Mouse (Mus musculus) liver, embryonic 13.5 days (tissue): ENCODE results near the gene Olfr703. TPM values are rescaled to one million over a fixed set of nuclear protein-coding genes. Genes with fewer than 3 reads are reported as not detected.

Experiments used
- ATAC-seq: fragments of 200-750 bp; cut with Nextera tagmentation; 2 replicates; pipeline ENCODE4 v1.8.0; 2017; ENCODE audit warnings: low read depth, mild to moderate bottlenecking, moderate number of reproducible peaks, moderate library complexity
- DNase-seq: peaks from one replicate; pipeline ENCODE4 v3.0.0; 2022
- H3K27ac ChIP-seq: fragments of 300-500 bp; sonication (generic); 2 replicates; pipeline ENCODE4 v1.5.1; 2015; ENCODE audit warnings: moderate library complexity, mild to moderate bottlenecking, inconsistent platforms
- H3K27me3 ChIP-seq: fragments of 300-500 bp; sonication (generic); 2 replicates; pipeline ENCODE4 v1.6.1; 2015; ENCODE audit warnings: mild to moderate bottlenecking, inconsistent platforms
- H3K36me3 ChIP-seq: fragments of 300-500 bp; sonication (generic); 2 replicates; pipeline ENCODE4 v1.6.1; 2015; ENCODE audit warnings: mild to moderate bottlenecking, inconsistent platforms
- H3K4me1 ChIP-seq: fragments of 300-500 bp; sonication (generic); replicated peaks from 2 replicates; pipeline ENCODE4 v1.6.1; 2015; ENCODE audit warnings: inconsistent platforms
- H3K4me2 ChIP-seq: fragments of 300-500 bp; sonication (generic); 2 replicates; pipeline ENCODE4 v1.6.1; 2015; ENCODE audit warnings: inconsistent platforms, mild to moderate bottlenecking, moderate library complexity
- H3K4me3 ChIP-seq: fragments of 300-500 bp; sonication (generic); replicated peaks from 2 replicates; pipeline ENCODE4 v1.5.1; 2015; ENCODE audit warnings: mild to moderate bottlenecking, inconsistent platforms
- H3K9ac ChIP-seq: fragments of 300-500 bp; sonication (generic); 2 replicates; pipeline ENCODE4 v1.6.1; 2015; ENCODE audit warnings: mild to moderate bottlenecking, inconsistent platforms
- H3K9me3 ChIP-seq: fragments of 300-500 bp; sonication (generic); replicated peaks from 2 replicates; pipeline ENCODE4 v1.6.1; 2016; ENCODE audit warnings: inconsistent platforms
- WGBS: fragments of 180-500 bp; shearing (Covaris S2); methylation state at CpG from one replicate; pipeline ENCODE4 v1.1.7; 2015; ENCODE audit not compliant: insufficient replicate concordance; 5-methylcytosine and 5-hydroxymethylcytosine counted together
- polyA plus RNA-seq: library from polyadenylated mRNA; unstranded; fragments of >200 nt; fragmentation: Nextera tagmentation; extraction: Ambion mirVana; gene quantifications from 2 replicates; pipeline ENCODE4 v1.2.1, GENCODE M21; 2015

The Olfr703 gene
- not detected in 2 replicates for polyA plus RNA-seq

GRCm38 (mm10) chr7:106843060-106843459 lies at the start of gene Olfr703:
Gene Olfr703 (plus strand): TSS chr7:106843360.
- H3K9ac ChIP-seq: no peak within 1 kb of the TSS
- H3K36me3 ChIP-seq: no peaks in the 10 kb centered on the region
- H3K4me1 ChIP-seq: no peaks in the 10 kb centered on the region
- H3K27me3 ChIP-seq: no peaks in the 10 kb centered on the region
- H3K9me3 ChIP-seq: no peaks in the 10 kb centered on the region
- H3K27ac ChIP-seq: no peak within 1 kb of the TSS
- 41% methylated on average over 2 of the region's 2 CpGs for WGBS
- DNase-seq (no peak), ATAC-seq (no peak)
- H3K4me2 ChIP-seq: no peak within 1 kb of the TSS
- H3K4me3 ChIP-seq: no peak within 1 kb of the TSS

GRCm38 (mm10) chr7:106808734-106809133 lies 34.4 kb upstream of the Olfr703 start, which contains the start of gene Olfr700:
Gene Olfr700 (minus strand): TSS chr7:106808834.
- H3K9me3 ChIP-seq: no peaks in the 10 kb centered on the region
- H3K4me1 ChIP-seq: no peaks in the 10 kb centered on the region
- no peak within 1 kb of the TSS for H3K9ac ChIP-seq
- no peak within 1 kb of the TSS for H3K4me2 ChIP-seq
- 52% methylated on average over 1 of the region's 1 CpGs for WGBS
- no peak within 1 kb of the TSS for H3K4me3 ChIP-seq
- DNase-seq (no peak), ATAC-seq (no peak)
- no peaks in the 10 kb centered on the region for H3K36me3 ChIP-seq
- H3K27me3 ChIP-seq: no peaks in the 10 kb centered on the region
- no peak within 1 kb of the TSS for H3K27ac ChIP-seq

DNA sequence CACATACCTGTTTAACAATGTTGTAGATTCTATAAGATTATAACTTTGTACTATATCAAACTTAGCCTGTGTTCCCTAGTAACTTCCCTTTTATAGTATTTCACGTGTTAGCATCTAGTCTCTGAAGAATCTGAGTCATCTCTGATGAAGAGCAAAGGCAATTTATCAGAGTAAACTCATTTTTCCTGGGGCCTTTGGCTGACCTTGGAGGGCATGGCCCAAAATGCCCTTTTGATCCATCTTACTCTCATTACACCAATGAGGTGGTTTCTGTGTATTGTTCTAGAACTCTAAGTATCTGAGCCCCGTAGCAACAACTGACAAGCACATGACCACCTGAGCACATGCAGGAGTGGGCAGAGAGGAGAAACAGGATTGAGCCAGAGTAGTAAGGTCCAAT lies 29.3 kb upstream of the Olfr703 start, which contains the start of gene Olfr701:
Olfr701 (plus strand) TSS at position 301 of the 400 bp plus-strand sequence.
- Histone ChIP-seq H3K4me1 (no peaks in the 10 kb centered on the region), H3K4me3 (no peak within 1 kb of the TSS), H3K36me3 (no peaks in the 10 kb centered on the region), H3K27ac (no peak within 1 kb of the TSS), H3K9ac (no peak within 1 kb of the TSS), H3K27me3 (no peaks in the 10 kb centered on the region), H3K9me3 (no peaks in the 10 kb centered on the region), H3K4me2 (no peak within 1 kb of the TSS)
- DNase-seq (no peak), ATAC-seq (no peak)
- 46% methylated on average over 2 of the region's 2 CpGs for WGBS

GRCm38 (mm10) chr7:106815775-106816174 lies 27.4 kb upstream of the Olfr703 start:
- Histone ChIP-seq H3K27me3 (no peaks in the 10 kb centered on the region), H3K27ac (no peak overlapping the region), H3K9me3 (no peaks in the 10 kb centered on the region), H3K4me3 (no peak overlapping the region), H3K9ac (no peak overlapping the region), H3K4me2 (no peak overlapping the region), H3K4me1 (no peaks in the 10 kb centered on the region), H3K36me3 (no peaks in the 10 kb centered on the region)
- no peak for DNase-seq
- 17% methylated on average over 2 of the region's 2 CpGs for WGBS
- no peak for ATAC-seq

DNA sequence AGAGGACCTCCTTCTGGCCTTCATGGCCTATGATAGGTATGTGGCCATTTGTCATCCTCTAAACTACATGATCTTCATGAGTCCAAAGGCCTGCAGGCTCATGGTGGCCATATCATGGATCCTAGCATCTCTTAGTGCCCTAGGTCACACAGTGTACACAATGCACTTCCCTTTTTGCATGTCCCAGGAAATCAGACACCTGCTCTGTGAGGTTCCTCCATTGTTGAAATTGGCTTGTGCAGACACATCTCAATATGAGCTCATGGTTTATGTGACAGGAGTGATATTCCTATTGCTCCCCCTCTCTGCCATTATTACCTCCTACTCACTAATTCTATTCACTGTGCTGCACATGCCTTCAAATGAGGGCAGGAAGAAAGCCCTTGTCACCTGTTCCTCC lies 24.7 kb upstream of the Olfr703 start:
- Histone ChIP-seq H3K4me2 (no peak overlapping the region), H3K4me3 (no peak overlapping the region), H3K36me3 (no peaks in the 10 kb centered on the region), H3K9me3 (no peaks in the 10 kb centered on the region), H3K4me1 (no peaks in the 10 kb centered on the region), H3K27ac (no peak overlapping the region), H3K27me3 (no peaks in the 10 kb centered on the region), H3K9ac (no peak overlapping the region)
- DNase-seq (no peak), ATAC-seq (no peak)

GRCm38 (mm10) chr7:106833793-106834192 lies 9.4 kb upstream of the Olfr703 start, which contains the start of gene Olfr702:
Gene Olfr702 (minus strand): TSS chr7:106833893.
- Histone ChIP-seq H3K9me3 (no peaks in the 10 kb centered on the region), H3K27me3 (no peaks in the 10 kb centered on the region), H3K36me3 (no peaks in the 10 kb centered on the region), H3K4me3 (no peak within 1 kb of the TSS), H3K4me1 (no peaks in the 10 kb centered on the region), H3K27ac (no peak within 1 kb of the TSS), H3K9ac (no peak within 1 kb of the TSS), H3K4me2 (no peak within 1 kb of the TSS)
- ATAC-seq (no peak), DNase-seq (no peak)

DNA sequence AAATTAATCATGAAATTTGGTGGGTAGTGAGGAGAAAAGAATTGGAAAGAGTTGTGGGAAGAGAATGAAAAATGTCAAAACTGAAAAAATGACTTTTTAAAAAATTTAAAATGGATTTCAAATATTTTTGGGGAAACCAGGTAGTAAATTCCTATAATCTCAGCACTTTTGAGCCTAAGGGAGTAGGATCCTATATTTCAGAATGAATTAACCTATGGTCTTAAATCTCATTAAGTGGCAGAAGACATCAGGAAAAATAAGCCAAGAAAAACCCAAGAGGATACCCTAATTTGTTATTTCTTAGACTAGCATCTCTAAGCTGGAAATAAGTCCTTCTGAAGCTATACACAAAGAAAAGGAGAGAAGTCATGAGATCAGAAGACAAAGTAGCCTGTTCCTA lies 19.7 kb downstream of the Olfr703 start, which contains the start of gene Olfr704:
Olfr704 (plus strand) TSS at position 301 of the 400 bp plus-strand sequence.
- no peak for DNase-seq
- Histone ChIP-seq H3K27me3 (no peaks in the 10 kb centered on the region), H3K36me3 (no peaks in the 10 kb centered on the region), H3K27ac (no peak within 1 kb of the TSS), H3K4me3 (no peak within 1 kb of the TSS), H3K4me2 (no peak within 1 kb of the TSS), H3K4me1 (no peaks in the 10 kb centered on the region), H3K9ac (no peak within 1 kb of the TSS), H3K9me3 (no peaks in the 10 kb centered on the region)
- ATAC-seq: no peak

DNA sequence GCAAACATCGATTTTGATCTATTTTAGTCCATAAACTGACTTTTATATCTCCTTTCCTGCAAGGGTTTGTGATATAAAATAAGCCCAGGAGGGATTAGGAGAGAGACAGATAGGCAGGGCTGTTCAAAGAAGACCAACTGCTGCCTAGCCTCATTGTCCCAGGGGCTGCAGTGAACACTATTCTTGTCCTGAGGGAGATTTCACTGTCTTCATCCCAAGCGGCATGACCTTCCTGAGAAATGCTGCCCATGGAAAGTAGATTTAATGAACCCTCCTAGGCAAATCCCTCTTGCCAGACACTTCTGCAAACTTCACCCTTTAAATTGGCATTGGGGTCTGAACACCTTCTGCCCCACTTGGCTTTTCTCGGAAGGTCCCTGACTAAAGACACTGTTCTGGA lies 33.6 kb downstream of the Olfr703 start, which contains the start of gene Olfr705:
Olfr705 (minus strand) TSS at position 101 of the 400 bp plus-strand sequence.
- no peak within 1 kb of the TSS for H3K27ac ChIP-seq
- no peaks in the 10 kb centered on the region for H3K36me3 ChIP-seq
- WGBS: 66% methylated on average over 3 of the region's 3 CpGs
- ATAC-seq: no peak
- H3K27me3 ChIP-seq: no peaks in the 10 kb centered on the region
- no peak for DNase-seq
- H3K4me2 ChIP-seq: no peak within 1 kb of the TSS
- no peaks in the 10 kb centered on the region for H3K9me3 ChIP-seq
- no peaks in the 10 kb centered on the region for H3K4me1 ChIP-seq
- no peak within 1 kb of the TSS for H3K4me3 ChIP-seq
- no peak within 1 kb of the TSS for H3K9ac ChIP-seq

DNA sequence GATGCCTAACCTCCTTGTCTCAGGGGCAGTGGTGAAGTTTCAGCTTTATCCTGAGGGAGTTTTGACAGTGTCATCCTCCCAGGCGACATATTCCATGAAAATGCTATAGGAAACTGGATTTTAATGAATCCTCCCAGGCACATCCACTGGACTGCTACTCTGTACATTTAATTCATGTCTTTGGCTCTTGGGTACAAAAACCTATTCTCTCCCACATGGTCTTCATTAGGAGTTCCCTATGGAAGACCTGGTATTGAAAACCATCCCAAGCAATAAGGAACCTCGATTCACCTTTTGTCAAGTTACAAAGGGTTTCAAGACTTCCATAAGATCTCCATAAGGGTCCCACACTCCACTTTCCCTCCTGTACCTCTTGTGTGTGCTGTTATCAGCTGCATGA lies 44.9 kb downstream of the Olfr703 start, which contains the start of gene Olfr706:
Olfr706 (minus strand) TSS at position 101 of the 400 bp plus-strand sequence.
- no peak within 1 kb of the TSS for H3K9ac ChIP-seq
- no peak within 1 kb of the TSS for H3K4me2 ChIP-seq

More for the DNA sequence above, 44.9 kb downstream of the Olfr703 start, which contains the start of gene Olfr706:
- Histone ChIP-seq H3K4me3 (no peak within 1 kb of the TSS), H3K27ac (no peak within 1 kb of the TSS), H3K9me3 (no peaks in the 10 kb centered on the region), H3K36me3 (no peaks in the 10 kb centered on the region), H3K4me1 (no peaks in the 10 kb centered on the region), H3K27me3 (no peaks in the 10 kb centered on the region)
- WGBS: 56% methylated on average over 2 of the region's 2 CpGs
- ATAC-seq (no peak), DNase-seq (no peak)

Other genes with a start within 250 kb of the Olfr703 start
- not detected in 2 replicates for gene Olfr693, start 162.8 kb upstream of the Olfr703 start, polyA plus RNA-seq
- not detected in 2 replicates for gene Olfr694, start 151.5 kb upstream of the Olfr703 start, polyA plus RNA-seq
- gene Olfr695, start 127.0 kb upstream of the Olfr703 start, polyA plus RNA-seq: not detected in 2 replicates
- gene Olfr697, start 100.9 kb upstream of the Olfr703 start, polyA plus RNA-seq: not detected in 2 replicates
- gene Olfr698, start 88.0 kb upstream of the Olfr703 start, polyA plus RNA-seq: not detected in 2 replicates
- not detected in 2 replicates for gene Olfr699, start 50.2 kb upstream of the Olfr703 start, polyA plus RNA-seq
- not detected in 2 replicates for gene Olfr700, start 34.5 kb upstream of the Olfr703 start, polyA plus RNA-seq
- not detected in 2 replicates for gene Olfr701, start 29.2 kb upstream of the Olfr703 start, polyA plus RNA-seq
- not detected in 2 replicates for gene Olfr702, start 9.5 kb upstream of the Olfr703 start, polyA plus RNA-seq
- not detected in 2 replicates for gene Olfr704, start 19.8 kb downstream of the Olfr703 start, polyA plus RNA-seq
- not detected in 2 replicates for gene Olfr705, start 33.5 kb downstream of the Olfr703 start, polyA plus RNA-seq
- not detected in 2 replicates for gene Olfr706, start 44.8 kb downstream of the Olfr703 start, polyA plus RNA-seq
- not detected in 2 replicates for gene Olfr707, start 57.9 kb downstream of the Olfr703 start, polyA plus RNA-seq
- not detected in 2 replicates for gene Olfr1532-ps1, start 64.6 kb downstream of the Olfr703 start, polyA plus RNA-seq
- not detected in 2 replicates for gene Olfr709-ps1, start 88.9 kb downstream of the Olfr703 start, polyA plus RNA-seq
- not detected in 2 replicates for gene Olfr710, start 105.0 kb downstream of the Olfr703 start, polyA plus RNA-seq
- not detected in 2 replicates for gene Olfr6, start 120.6 kb downstream of the Olfr703 start, polyA plus RNA-seq
- gene Olfr711, start 132.1 kb downstream of the Olfr703 start, polyA plus RNA-seq: not detected in 2 replicates
- not detected in 2 replicates for gene Olfr2, start 162.7 kb downstream of the Olfr703 start, polyA plus RNA-seq
- not detected in 2 replicates for gene Olfr713, start 187.8 kb downstream of the Olfr703 start, polyA plus RNA-seq
- not detected in 2 replicates for gene Olfr714, start 227.6 kb downstream of the Olfr703 start, polyA plus RNA-seq
- gene Olfr17, start 249.9 kb downstream of the Olfr703 start, polyA plus RNA-seq: not detected in 2 replicates